ENCODE assay signal across 25 mouse cellular contexts in genomic region chr14:45460491-45460890, GRCm38 (mm10).
"Had no signal": no experiment of that assay in that cellular context is flagged by ENCODE, and none has a peak within 500 bp of the region (broad histone marks: within the 10 kb centered on the region; RNA-seq: fewer than 3 reads in every experiment).

No protein-coding gene starts in this region.

- H3K9me3 ChIP-seq: hindbrain, embryonic 10.5 days; hindbrain, embryonic 12.5 days; intestine, embryonic 15.5 days; limb, embryonic 10.5 days; limb, embryonic 12.5 days; liver, embryonic 13.5 days; liver, embryonic 15.5 days had no signal

- H3K27ac ChIP-seq: gastrocnemius, adult 2 months; hindbrain, embryonic 10.5 days; hindbrain, embryonic 12.5 days; intestine, embryonic 15.5 days; left cerebral cortex, adult 2 months; limb, embryonic 10.5 days; limb, embryonic 12.5 days; liver, embryonic 13.5 days; liver, embryonic 15.5 days had no signal

- H3K4me2 ChIP-seq: heart, embryonic 11.5 days; hindbrain, embryonic 12.5 days; hindbrain, embryonic 14.5 days; intestine, embryonic 15.5 days; limb, embryonic 12.5 days; liver, embryonic 11.5 days; liver, embryonic 13.5 days; liver, embryonic 15.5 days had no signal

- H3K9ac ChIP-seq: hindbrain, embryonic 12.5 days; hindbrain, embryonic 14.5 days; intestine, embryonic 15.5 days; limb, embryonic 12.5 days; liver, embryonic 13.5 days; liver, embryonic 15.5 days had no signal

- ATAC-seq: hindbrain, embryonic 16.5 days; inflammation-experienced regulatory T-cells, adult 6 months; intestine, embryonic 15.5 days; intestine, postnatal 0 days had no signal

- H3K27me3 ChIP-seq: hindbrain, embryonic 12.5 days; intestine, embryonic 15.5 days; limb, embryonic 12.5 days; liver, embryonic 13.5 days; liver, embryonic 15.5 days had no signal

- H3K4me3 ChIP-seq: gastrocnemius, adult 2 months; hindbrain, embryonic 10.5 days; hindbrain, embryonic 12.5 days; intestine, embryonic 15.5 days; left cerebral cortex, adult 2 months; limb, embryonic 10.5 days; limb, embryonic 12.5 days; liver, embryonic 13.5 days; liver, embryonic 15.5 days had no signal

- DNase-seq: gastrocnemius, adult 2 months; gastrocnemius, postnatal 10 days; gastrocnemius, postnatal 25 days; heart, postnatal 10 days; heart, postnatal 4 days; kidney, adult 18-20 months; kidney, adult 8-10 months; kidney, postnatal 10 days; kidney, postnatal 25 days; kidney, postnatal 4 days; liver; liver, embryonic 13.5 days had no signal
